Mouse (Mus musculus): ENCODE measurements around the gene Rbfox1.

Rbfox1 gene

DNA sequence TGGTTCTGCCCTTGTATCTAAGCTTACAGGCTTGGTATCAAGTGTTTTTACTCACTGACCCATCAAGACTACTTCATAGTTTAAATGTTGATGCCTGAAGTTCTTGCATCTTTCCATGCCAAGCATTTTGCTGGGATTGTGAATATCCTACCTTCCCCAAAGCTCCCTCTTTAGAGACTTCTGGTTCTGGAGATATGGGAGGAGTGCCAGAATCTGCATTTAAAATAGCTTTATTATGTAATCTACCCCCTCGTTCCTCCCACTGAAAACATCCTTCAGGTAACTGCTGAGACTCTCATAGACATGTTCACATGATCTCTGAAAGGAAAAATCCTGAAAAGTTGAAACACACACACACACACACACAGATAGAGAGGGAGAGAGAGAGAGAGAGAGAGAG, 1247.3 kb downstream of the Rbfox1 start:
- in situ Hi-C loops (cut with MboI, MseI) = no loop called here

DNA sequence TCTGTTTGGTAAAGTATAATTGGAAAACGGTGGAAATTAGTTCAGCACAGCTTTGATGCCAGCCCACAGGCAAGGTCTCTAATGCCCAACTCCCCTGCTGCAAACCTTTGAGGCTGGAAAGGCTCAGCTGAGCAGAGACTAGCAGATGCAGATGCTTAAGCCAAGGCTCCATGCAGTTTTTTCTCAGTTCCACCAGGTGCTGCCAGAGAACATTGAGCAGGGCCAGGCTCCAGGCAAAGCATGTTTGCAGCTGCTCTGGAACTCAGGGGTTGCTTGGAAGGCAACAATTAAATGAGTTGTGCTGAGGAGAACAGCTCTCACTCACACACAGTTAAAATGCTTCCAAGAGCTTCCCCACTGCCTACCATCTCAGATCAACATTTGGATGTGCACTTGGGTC, 1251.8 kb downstream of the Rbfox1 start:
- in situ Hi-C loops (cut with MboI, MseI) = no loop called here

DNA sequence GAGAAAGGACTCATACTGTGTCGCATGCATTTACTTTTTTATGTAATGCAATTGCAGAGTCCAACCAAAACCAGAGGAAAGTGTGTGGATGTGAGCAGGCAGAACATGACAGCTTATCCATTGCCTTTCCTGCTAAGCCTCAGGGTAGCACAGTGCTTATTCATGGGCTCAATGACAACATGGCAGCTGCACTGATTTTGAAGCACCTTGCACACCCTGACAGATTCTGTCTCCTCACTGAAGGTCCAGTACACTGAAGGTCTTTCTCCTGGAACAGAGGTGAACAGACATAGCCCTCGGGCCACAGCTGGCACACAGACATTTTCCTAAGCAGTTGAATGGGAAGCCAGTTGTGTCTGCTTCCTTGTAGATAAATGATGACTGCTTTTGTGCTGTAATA, 1254.3 kb downstream of the Rbfox1 start:
- in situ Hi-C loops (cut with MboI, MseI) = no loop called here

DNA sequence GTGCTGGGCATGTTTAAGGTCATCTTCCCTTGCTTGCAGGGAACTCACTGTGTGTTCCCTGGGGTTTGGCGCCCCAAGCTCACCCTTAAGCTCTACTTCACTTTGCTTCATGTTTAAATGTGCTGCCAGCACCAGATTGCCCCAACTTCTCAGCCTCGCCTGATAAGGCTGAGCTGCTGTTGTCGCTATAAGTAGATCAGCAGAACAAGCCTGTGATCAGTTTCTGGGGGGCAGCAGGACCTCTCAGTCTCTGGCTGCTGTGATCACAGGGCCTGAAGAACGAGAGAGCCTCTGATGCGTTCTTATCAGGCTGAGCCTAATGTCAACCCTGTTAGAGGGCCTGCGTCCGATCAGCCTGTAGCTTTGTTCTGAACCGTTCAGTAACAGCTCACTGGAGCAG, 1255.8 kb downstream of the Rbfox1 start:
- in situ Hi-C loops (cut with MboI, MseI) = loop anchor here (10.0 kb wide), 1 partner anchor 686 kb away; no protein-coding TSS in a partner anchor

DNA sequence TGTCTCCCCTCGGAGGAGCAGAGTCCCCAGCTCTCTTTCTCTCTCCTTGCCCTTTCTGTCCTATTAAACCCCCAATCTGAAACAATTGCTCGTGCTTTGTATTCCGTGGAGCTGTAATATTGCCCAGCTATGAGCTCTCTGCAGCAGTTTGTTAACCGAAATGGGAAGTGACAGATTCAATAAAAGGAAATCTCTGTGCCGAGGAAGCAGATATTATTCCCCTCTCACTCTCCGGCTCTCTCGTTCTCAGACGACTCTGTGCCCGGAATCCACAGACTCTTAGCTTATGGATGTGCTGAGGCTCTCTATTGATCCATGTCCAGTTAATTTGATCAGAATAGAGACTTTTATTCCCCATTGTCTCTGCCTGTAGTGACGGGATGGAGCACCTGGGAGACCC, 1260.3 kb downstream of the Rbfox1 start:
- in situ Hi-C loops (cut with MboI, MseI) = loop anchor here (10.0 kb wide), 1 partner anchor 691 kb away; no protein-coding TSS in a partner anchor

DNA sequence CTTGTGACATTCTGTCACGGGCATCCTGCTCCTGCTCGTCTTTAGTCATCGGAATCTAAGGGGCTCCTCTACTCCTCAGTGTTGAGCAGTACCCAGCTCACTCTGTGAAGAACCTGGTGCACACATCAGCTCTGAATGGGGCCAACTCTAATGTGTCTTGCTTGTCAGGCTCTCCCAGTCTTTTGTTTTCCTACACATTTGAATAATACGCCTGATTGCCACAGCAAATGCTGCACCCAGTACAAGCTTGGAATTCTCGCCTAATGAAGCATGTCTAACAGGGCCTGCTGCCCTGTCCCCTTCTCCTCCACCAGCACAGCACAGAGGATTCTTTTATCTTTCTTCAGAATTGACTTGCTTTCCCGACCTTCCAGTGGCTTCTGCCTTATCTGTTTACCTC, 1261.3 kb downstream of the Rbfox1 start:
- in situ Hi-C loops (cut with MboI, MseI) = loop anchor here (10.0 kb wide), 1 partner anchor 692 kb away; no protein-coding TSS in a partner anchor

DNA sequence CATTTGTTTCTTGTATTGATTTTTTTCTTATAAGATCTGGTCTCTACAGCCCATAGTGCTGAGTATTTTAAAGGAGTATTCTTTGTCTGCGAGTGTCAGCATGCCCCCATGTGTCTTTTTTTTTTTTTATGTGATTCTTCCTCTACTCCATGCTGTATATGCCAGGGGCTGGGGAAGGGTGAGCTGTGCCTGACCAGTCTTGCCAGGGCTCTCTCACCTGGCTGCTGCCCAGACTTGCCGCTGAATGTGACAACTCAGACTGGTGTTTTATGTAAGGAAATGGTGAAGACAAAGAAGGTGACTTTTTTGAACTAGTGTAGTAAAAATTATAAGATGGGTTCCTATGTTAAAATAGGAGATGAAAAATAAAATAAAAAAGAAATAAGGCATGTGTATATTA, 1262.7 kb downstream of the Rbfox1 start:
- in situ Hi-C loops (cut with MboI, MseI) = loop anchor here (10.0 kb wide), 1 partner anchor 693 kb away; no protein-coding TSS in a partner anchor

DNA sequence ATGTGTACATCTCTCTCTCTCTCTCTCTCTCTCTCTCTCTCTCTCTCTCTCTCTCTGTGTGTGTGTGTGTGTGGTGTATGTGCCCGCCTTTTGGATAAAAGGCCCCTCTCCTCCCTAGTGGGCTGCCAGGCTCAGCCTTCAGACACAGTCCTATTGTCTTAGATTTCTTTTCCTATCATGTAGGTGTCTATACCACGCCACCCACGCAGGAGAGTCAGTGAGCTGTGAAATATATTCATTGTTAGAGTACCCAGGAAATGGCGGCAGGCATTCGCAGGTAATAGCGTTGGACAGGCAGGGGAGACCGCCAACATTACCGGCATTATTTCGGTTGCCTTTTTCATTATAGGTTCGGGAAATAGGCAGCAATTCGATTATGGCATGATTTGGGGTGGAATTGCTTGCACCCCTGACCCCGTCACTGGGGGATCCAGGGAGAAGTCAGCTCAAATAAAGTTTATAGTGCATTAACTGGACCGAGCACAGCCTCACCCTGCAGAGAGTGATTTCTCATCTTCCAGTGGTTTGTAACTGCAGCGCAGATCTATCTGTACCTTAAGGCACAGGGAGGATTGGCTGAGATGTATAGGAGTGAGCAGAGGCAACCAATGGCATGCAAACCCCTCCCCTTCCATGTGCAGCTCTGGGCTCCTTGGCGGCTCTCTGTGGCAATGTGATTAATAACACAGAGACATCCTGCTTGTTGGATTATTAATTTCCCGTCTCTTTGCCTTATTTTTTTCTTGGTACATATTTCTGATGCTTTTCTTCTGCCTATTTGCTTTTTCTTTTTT, 1264.1 kb downstream of the Rbfox1 start:
- in situ Hi-C loops (cut with MboI, MseI) = loop anchor here (10.0 kb wide), 1 partner anchor 695 kb away; no protein-coding TSS in a partner anchor

DNA sequence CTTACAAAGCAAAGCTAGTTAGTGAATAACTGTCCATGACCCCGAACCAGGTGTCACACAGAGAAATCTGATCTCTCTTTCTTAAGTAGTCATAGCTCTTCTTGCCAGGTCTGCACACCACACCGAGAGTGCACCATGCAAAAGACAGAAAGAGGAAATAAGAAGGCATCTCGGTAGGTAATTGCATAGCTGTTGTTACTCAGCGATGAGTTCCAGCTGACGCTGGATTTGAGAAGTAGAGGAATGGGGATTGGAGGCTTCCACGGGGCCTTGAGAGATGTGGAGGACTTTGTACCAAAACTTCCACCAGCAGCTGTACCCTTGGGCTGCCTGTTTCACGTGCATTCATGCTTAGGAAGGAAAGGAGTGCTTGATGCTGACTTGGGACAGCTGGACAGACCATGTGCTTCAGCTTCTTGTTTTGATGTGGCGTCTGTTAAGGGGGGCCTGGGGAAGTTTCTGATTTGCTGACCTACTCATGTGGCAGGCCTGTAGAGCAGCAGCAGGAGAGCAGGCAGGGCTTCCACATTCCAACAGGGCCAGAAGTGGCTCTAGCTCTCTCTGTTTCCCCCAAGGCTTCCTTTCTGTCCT, 1265.1 kb downstream of the Rbfox1 start:
- in situ Hi-C loops (cut with MboI, MseI) = no loop called here

DNA sequence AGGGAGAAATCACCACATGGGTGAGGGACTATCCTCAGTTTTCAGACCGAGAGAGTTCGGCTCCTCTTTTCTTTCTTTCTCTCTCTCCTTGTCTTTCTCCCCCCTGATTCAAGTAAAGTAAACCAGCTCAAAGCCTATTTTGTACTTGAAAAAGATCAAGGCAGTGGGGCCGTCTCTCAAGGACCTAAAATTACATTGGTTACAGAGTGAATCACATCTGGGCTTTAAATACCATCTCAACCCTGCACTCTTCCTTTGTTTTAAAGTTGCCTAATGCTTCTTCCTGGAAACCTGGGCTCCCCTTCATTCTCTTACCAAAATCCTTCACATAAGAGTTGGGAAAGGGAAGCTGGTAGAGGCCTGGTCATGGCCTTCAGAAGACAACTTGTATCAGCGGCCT, 1267.2 kb downstream of the Rbfox1 start:
- in situ Hi-C loops (cut with MboI, MseI) = no loop called here

DNA sequence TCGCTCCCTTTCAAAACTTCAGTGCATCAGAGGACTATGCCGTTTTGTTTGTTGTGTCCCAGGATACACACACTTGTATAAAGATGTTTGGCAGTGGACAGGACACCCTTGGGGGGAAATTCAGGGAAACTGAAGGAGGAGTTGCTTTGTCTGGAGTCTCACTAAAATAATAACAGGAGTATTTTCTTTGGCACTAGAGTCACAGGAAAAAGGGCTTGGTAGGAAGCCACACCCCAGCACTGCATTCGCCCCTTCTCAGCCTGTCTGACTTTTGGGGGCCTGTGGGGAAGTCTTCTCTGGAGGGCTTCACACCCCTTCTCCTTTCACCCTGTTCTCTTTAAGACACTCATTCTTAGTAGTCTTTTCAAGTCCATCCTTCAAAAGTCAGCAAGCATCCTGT, 1269.5 kb downstream of the Rbfox1 start:
- in situ Hi-C loops (cut with MboI, MseI) = no loop called here

DNA sequence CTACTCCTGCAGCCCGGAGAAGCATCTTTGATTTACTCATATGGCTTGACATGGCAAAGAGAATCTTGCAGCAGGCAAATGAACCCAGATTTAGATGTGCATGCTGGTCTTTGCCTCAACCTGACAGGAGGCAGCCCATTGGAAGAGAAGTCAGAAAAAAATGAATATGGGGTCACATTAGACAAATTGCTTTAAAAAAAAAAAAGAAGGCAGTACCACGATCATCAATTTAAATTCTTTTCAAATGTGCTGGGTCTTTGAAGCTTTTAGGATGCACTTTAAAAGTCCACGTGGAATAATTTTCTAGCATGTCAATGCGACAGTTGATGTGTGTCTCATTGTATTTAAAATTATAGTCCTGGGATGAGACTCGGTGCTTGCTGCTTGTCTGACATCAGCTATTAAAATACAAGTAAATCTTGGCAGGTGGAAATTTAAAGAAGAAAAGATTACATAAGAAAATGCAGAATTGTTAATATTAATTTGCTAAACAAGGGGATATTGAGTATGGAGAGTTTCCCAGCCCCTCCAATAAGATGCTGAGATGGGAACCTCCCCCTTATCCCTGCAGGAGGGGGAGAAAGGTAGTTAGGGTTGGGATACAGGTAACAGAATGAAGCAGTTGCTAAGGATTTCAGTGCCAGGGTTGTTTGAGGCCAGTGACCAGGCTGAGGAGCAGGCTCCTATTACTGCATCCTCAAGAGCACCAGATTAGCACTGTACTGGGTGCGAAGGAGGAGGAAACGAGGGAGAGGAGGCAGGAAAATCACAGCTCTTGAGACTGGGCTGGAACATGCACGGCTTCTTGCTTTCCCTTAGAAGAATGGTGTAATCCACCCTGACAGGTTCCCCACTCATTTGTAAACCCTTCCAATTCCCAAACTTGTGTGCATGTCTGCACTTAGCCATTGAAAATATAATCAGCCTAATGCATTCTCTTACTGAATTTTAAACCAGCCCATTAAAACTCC, 1274.0 kb downstream of the Rbfox1 start:
- in situ Hi-C loops (cut with MboI, MseI) = no loop called here

DNA sequence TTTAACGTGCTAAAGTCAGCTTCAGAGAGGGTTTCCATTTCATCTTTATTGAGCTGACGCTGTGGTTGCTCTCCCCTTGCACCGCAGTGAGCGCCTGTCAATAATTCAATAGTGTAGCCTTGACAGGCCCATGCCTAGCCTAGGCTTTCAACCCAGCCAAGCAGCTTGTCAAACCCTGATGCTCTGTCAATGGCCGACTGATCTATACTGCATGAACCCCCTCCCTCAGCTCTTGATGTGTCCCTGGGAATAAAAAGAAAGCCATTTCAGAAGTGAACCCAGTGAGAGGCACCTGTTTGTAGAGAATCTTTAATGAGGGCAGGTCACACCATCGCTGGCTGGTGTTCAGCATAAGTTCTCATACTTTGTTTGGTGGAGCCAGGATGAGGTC, 1274.7 kb downstream of the Rbfox1 start:
- in situ Hi-C loops (cut with MboI, MseI) = no loop called here

DNA sequence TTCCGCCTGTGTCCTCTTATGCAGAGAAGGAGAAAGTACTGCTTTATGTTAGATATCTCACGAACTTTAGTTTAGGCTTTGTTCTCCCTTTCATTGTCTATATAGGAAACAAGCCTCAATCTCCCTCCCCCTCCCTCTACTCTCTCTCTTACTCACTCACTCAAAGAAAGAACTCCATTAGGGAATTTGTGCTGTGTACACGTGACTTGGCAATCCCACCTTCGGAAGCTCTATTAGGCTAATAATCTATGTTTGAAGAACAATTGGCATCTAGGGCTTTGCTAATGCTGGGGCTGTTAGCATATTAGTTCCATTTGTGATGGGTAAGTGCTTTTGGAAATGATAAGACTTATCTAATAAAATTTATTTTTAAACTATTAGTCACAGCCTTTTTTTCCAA, 1277.0 kb downstream of the Rbfox1 start:
- in situ Hi-C loops (cut with MboI, MseI) = no loop called here

DNA sequence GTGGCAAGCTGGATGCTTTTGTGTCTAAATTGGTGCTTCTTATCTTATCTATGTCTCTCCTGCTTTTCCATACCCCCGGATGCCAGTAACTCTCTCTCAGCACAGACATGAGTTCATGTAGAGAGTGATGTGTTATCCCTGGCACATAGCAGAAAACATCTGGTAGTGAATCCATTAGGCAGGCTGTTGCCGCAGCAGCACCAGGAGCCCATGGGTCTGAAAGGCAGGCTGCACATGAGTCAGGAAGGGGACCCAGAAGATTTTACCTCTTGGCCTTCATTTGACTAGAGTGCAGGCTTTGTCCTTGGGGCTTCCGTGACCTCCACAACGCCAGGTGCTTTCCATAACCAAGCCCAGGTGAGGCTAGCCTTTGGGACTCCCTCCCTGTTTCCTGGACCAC, 1278.5 kb downstream of the Rbfox1 start:
- in situ Hi-C loops (cut with MboI, MseI) = no loop called here

DNA sequence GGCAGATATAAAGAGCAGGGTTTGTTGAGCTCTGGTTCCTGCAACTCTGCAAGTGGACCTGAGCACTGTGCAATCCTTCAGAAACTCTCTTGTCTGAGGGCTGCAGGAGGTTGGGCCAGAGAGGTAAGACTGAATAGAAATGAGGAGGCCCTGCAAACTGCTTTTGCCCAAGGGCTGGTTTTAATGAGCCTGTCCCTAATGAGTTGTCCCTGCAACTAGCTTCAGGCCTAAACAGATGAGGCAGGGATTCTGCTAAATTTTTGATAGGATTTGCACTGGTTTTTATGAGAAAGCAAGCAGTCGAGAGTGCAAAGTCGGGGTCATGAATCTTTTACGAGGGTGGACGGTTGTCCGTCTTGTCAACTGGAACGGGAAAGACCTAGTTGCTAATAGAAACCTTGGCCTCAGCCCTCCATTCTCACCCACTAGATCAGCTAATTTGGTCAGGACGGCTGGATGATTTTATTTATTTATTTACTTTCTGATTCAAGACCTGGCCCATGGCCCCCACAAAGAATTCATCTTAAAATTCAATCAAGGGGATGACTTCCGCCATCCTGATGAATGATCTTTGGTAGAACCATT, 1279.1 kb downstream of the Rbfox1 start:
- in situ Hi-C loops (cut with MboI, MseI) = no loop called here

DNA sequence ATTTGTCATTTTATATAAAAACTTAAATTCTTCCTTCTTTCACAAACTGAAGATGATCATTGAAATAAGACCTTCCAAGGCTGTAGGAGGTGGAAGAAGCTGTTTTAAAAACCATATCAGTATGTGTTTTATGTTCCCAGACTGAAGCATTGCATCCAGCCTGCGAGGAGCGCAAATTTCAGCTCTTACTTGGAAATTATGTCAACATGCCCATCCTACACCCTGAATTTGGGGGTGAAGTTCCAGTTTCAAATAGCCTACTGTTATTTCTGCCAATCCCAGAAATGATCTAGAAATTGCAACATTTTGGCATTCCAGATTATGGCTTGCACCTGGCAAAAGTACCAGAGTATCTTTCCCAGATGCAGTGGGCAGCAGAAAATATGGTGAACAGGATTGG, 1290.8 kb downstream of the Rbfox1 start:
- in situ Hi-C loops (cut with MboI, MseI) = no loop called here

DNA sequence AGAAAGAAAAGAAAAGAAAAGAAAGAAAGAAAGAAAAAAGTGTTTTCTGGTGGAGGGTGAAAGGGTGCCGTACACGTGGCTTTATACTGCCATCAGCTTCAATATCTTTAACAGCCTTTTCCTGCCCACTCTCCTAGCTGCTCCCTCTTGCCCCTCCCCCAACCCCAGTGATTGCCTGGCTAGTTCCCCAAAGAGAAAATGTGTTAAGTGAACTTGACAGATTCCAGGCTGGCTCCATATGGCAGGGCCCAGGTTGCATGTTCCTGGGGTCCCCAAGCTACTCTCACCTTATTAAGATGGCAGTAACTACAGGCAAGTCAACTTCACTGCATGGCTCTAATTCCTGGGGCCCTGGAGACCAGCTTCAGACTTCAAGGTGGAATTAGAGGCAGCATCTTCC, 1302.6 kb downstream of the Rbfox1 start:
- in situ Hi-C loops (cut with MboI, MseI) = no loop called here

DNA sequence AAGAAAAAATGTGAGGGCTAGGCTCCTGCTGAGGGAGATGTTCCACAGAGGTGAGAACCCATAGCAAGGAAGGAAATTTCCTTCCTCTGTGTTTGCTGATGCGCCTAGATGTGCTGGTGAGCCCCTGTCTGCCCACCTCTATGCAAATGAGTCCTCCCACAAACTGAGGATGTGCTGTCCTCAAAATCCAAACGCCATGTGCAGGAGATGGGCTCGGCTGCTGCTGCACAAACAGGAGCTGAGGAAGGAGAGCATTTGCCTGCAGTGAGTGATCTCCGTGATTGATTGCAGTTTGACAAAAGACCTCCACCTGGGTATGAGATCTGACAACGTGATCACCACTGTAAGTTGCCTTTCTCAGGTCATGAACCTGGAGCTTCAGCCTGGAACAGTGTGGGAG, 1308.4 kb downstream of the Rbfox1 start:
- in situ Hi-C loops (cut with MboI, MseI) = no loop called here

DNA sequence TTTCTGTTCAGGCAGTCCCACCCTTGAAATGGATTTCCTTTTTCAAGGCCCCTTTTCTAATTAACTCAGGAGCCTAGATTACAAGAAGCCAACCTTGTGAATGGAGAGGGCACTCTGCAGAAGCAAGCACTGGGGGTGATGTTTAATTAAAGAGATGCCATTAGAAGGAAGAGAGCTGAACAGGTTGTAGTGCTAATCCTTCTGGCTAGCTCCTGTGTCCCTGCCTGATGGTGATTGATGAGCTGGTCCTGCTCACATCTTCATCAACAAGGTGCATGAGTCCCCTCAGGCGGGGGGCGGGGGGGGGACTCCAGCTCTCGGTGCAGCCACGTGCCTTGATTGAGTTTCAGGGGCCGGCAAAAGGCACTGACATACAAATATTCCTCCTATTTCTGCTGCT, 1312.8 kb downstream of the Rbfox1 start:
- in situ Hi-C loops (cut with MboI, MseI) = no loop called here

DNA sequence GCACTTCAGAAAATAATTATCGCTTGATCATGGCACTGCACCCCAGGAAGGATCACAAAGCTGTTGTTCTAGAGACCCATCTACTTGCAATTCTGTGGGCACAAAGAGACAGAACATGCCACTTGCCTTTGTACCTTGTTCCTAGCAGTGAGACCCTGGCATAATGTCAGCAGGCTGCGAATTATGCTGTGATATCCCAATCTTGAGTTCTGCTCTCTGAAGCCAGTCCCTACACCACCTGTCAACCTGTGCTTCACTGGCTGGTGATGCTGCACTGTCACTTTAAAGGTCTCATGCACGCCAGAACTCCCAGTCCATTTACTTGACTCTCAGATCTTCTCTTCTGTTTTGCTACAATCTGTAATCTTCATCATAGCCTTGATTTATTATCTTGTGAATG, 1315.1 kb downstream of the Rbfox1 start:
- in situ Hi-C loops (cut with MboI, MseI) = no loop called here

DNA sequence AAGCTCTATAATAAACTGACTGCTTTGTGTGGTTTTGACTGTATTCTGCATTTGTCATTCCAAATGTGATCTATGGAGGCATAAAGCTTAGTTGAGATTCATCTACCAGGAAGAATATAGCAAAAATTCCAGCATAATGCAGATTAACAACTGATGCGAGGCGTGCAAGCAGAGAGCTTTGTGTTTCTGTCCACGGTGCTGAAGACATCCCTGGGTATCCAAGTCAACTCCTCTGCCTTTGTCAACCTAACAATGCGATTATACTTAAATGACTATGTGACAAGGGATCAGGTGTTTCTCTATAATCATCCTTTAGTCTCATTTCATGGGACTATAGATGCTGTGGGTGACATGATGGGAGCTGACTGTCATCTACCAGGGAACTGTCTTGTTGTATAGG, 1316.7 kb downstream of the Rbfox1 start:
- in situ Hi-C loops (cut with MboI, MseI) = no loop called here

Measured in regulatory T cell (primary cell).